Mouse (Mus musculus): Measurements from ENCODE around the gene Qrich1. TPM values are rescaled to one million over a fixed set of nuclear protein-coding genes. Genes with fewer than 3 reads are reported as not detected.

Qrich1 gene
- polyA plus RNA-seq, 1 experiment from 2014 or later = 168 TPM

DNA sequence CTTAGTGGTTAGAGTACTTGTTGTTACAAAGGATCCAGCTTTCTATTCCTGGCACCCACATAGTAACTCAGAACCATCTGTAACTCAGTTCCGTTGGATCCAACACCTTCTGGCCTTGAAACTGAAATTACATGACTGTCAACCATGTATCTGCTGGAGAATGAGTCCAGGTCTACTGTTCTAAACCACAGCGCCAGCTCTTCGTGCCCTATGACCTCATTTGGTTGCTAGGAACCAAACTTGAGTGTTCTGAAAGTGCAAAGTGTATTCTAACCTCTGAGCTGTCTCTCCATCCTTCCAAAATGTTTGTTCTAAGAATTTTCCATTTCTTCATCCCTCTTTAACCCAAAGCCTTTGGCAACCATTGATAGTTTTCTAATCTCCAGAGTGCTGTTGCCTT, 29.4 kb downstream of the Qrich1 start:
- DNase-seq (ENCODE audit: low spot score) = no peak
- no peaks in the 10 kb centered on the region for H3K27me3 ChIP-seq (replicated peaks; ENCODE audit: low read depth, poor library complexity, severe bottlenecking)
- H3K36me3 ChIP-seq (replicated peaks) = peaks cover 99% of the 10 kb centered on the region
- H3K9me3 ChIP-seq = no peaks in the 10 kb centered on the region
- no peaks in the 10 kb centered on the region for H3K4me1 ChIP-seq
- WGBS = 95% methylated on average over 3 of the region's 3 CpGs
- no peak overlapping the region for H3K4me3 ChIP-seq
- H3K27ac ChIP-seq (replicated peaks) = no peak overlapping the region

GRCm38 (mm10) chr9:108546875-108547274, 30.3 kb downstream of the Qrich1 start:
- peaks cover 99% of the 10 kb centered on the region for H3K36me3 ChIP-seq (replicated peaks)

GRCm38 (mm10) chr9:108559169-108559568, 42.6 kb downstream of the Qrich1 start:
- Histone ChIP-seq H3K27me3 (replicated peaks; ENCODE audit: low read depth, poor library complexity, severe bottlenecking) (no peaks in the 10 kb centered on the region), H3K4me3 (no peak overlapping the region), H3K27ac (replicated peaks) (no peak overlapping the region), H3K9me3 (no peaks in the 10 kb centered on the region), H3K36me3 (replicated peaks) (peaks cover 86% of the 10 kb centered on the region), H3K4me1 (peaks cover 16% of the 10 kb centered on the region)
- 92% methylated on average over 4 of the region's 4 CpGs for WGBS
- no peak for DNase-seq (ENCODE audit: low spot score)

More at GRCm38 (mm10) chr9:108546875-108547274, 30.3 kb downstream of the Qrich1 start:
- WGBS = 94% methylated on average over 1 of the region's 1 CpGs
- Histone ChIP-seq H3K27ac (replicated peaks) (no peak overlapping the region), H3K4me3 (no peak overlapping the region), H3K4me1 (no peaks in the 10 kb centered on the region), H3K9me3 (no peaks in the 10 kb centered on the region), H3K27me3 (replicated peaks; ENCODE audit: low read depth, poor library complexity, severe bottlenecking) (no peaks in the 10 kb centered on the region)
- DNase-seq (ENCODE audit: low spot score) = no peak

GRCm38 (mm10) chr9:108560227-108560841, 43.7 kb downstream of the Qrich1 start, which contains the start of gene Impdh2:
TSS of gene Impdh2 (plus strand) at chr9:108560286.
- peak within 1 kb of the TSS; percentile 80 for H3K27ac ChIP-seq (replicated peaks)
- no peaks in the 10 kb centered on the region for H3K9me3 ChIP-seq
- peaks cover 86% of the 10 kb centered on the region for H3K36me3 ChIP-seq (replicated peaks)
- DNase-seq (ENCODE audit: low spot score) = peak; percentile 96
- under 1% methylated on average over 53 of the region's 53 CpGs for WGBS
- peak within 1 kb of the TSS; percentile 60 for H3K4me3 ChIP-seq
- peaks cover 16% of the 10 kb centered on the region for H3K4me1 ChIP-seq
- H3K27me3 ChIP-seq (replicated peaks; ENCODE audit: low read depth, poor library complexity, severe bottlenecking) = no peaks in the 10 kb centered on the region

GRCm38 (mm10) chr9:108563671-108564070, 47.1 kb downstream of the Qrich1 start:
- peaks cover 46% of the 10 kb centered on the region for H3K4me1 ChIP-seq
- H3K4me3 ChIP-seq = peak overlapping the region; percentile 11; the same call in 1 of the 2 replicates
- H3K27ac ChIP-seq (replicated peaks) = no peak overlapping the region
- peaks cover 63% of the 10 kb centered on the region for H3K36me3 ChIP-seq (replicated peaks)
- 92% methylated on average over 8 of the region's 8 CpGs for WGBS
- no peak for DNase-seq (ENCODE audit: low spot score)
- H3K27me3 ChIP-seq (replicated peaks; ENCODE audit: low read depth, poor library complexity, severe bottlenecking) = no peaks in the 10 kb centered on the region
- H3K9me3 ChIP-seq = no peaks in the 10 kb centered on the region

GRCm38 (mm10) chr9:108564131-108564530, 47.5 kb downstream of the Qrich1 start:
- H3K9me3 ChIP-seq = no peaks in the 10 kb centered on the region
- H3K27me3 ChIP-seq (replicated peaks; ENCODE audit: low read depth, poor library complexity, severe bottlenecking) = no peaks in the 10 kb centered on the region
- DNase-seq (ENCODE audit: low spot score) = no peak
- H3K27ac ChIP-seq (replicated peaks) = no peak overlapping the region
- H3K4me3 ChIP-seq = peak overlapping the region; percentile 11; the same call in 1 of the 2 replicates
- H3K4me1 ChIP-seq = peaks cover 51% of the 10 kb centered on the region
- H3K36me3 ChIP-seq (replicated peaks) = peaks cover 59% of the 10 kb centered on the region
- 88% methylated on average over 7 of the region's 7 CpGs for WGBS

- 12% methylated on average over 35 of the region's 35 CpGs for WGBS
- Histone ChIP-seq H3K9me3 (no peaks in the 10 kb centered on the region), H3K4me1 (peaks cover 64% of the 10 kb centered on the region), H3K36me3 (replicated peaks) (peaks cover 61% of the 10 kb centered on the region), H3K4me3 (peak overlapping the region; percentile 69), H3K27me3 (replicated peaks; ENCODE audit: low read depth, poor library complexity, severe bottlenecking) (no peaks in the 10 kb centered on the region), H3K27ac (replicated peaks) (peak overlapping the region; percentile 91)
- DNase-seq (ENCODE audit: low spot score) = peak; percentile 11
These were observed 49.5 kb downstream of the Qrich1 start for GRCm38 (mm10) chr9:108565881-108566814.

DNA sequence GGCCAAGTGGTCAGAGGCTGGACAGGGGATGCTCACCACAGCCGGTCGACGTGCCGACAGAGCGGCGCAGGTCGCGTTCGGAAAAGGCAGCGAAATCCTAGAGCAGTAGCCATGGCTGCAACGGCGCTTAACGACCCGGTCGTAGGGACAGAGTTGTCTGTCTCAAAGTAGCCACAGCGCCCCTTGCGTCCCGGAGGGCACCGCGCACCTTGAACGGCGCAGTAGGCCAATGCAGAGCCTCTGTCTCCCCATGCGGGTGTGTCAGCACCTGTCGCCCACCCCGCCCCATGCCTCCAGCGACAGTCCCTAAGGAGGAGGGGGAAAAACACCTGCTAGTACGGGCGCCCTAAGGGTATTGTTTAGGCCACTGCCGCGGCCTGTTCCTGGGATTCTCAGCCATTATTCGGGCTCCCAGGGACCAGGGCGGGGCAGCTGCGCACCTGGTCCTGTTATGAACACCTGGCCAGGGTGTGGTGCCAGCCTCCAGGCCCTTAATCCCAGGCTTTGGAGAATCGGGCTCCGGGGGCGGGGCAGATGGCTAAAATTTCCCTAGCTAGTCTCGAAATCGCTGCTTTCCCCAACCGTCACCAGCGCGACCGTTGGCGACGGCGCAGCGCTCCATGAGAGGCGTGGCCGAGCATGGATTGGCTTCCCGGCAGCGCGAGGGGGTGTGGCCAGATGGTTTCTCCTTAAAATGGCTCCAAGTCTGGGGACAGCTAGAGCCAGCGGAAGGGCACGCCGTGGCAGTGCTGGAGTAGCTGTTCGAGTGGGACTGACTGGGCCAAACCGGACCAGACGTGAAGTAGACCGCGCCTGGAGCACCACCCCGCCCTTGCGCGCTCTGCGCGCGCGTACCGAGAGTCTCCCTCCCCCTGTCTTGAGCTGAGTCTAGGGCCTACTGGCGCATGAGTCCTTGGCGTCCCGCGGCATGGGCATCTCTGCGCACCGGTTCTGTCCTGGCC, 50.5 kb downstream of the Qrich1 start, which contains the start of gene Ndufaf3:
Gene Ndufaf3 (minus strand): TSS at position 620 of the 962 bp plus-strand sequence.
- DNase-seq (ENCODE audit: low spot score) = peak; percentile 95
- H3K4me1 ChIP-seq = peaks cover 57% of the 10 kb centered on the region

GRCm38 (mm10) chr9:108567931-108568419, 51.4 kb downstream of the Qrich1 start:
- 3% methylated on average over 18 of the region's 18 CpGs for WGBS
- H3K4me3 ChIP-seq = peak overlapping the region; percentile 69
- peaks cover 61% of the 10 kb centered on the region for H3K36me3 ChIP-seq (replicated peaks)
- H3K27me3 ChIP-seq (replicated peaks; ENCODE audit: low read depth, poor library complexity, severe bottlenecking) = no peaks in the 10 kb centered on the region
- H3K4me1 ChIP-seq = peaks cover 56% of the 10 kb centered on the region
- no peaks in the 10 kb centered on the region for H3K9me3 ChIP-seq
- peak overlapping the region; percentile 91 for H3K27ac ChIP-seq (replicated peaks)
- peak; percentile 50 for DNase-seq (ENCODE audit: low spot score)

More for the DNA sequence above, 50.5 kb downstream of the Qrich1 start, which contains the start of gene Ndufaf3:
- peak within 1 kb of the TSS; percentile 91 for H3K27ac ChIP-seq (replicated peaks)
- no peaks in the 10 kb centered on the region for H3K27me3 ChIP-seq (replicated peaks; ENCODE audit: low read depth, poor library complexity, severe bottlenecking)
- H3K9me3 ChIP-seq = no peaks in the 10 kb centered on the region
- H3K4me3 ChIP-seq = peak within 1 kb of the TSS; percentile 69
- WGBS = under 1% methylated on average over 73 of the region's 73 CpGs
- peaks cover 61% of the 10 kb centered on the region for H3K36me3 ChIP-seq (replicated peaks)

DNA sequence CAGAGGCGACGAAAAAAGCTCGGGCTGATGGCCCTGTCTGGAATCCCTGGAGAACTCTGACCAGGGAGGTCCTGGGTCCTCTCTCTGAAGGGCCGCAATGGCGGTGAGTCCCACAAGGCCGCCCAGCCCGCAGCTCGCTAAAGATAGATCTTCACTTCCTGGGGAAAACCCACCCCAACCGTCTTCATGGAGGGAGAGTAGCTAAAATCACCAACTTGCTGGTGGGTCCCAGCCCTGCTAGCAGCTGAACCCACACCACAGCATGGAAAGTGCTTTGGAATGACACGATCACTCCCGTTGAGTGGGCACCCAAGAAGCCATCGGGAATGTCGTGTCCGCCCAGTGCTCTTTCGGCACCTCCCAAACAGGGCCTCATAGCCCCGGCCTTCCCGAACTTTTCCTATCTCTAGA, 51.9 kb downstream of the Qrich1 start:
- no peak for DNase-seq (ENCODE audit: low spot score)
- Histone ChIP-seq H3K4me3 (peak overlapping the region; percentile 69), H3K9me3 (no peaks in the 10 kb centered on the region), H3K27me3 (replicated peaks; ENCODE audit: low read depth, poor library complexity, severe bottlenecking) (no peaks in the 10 kb centered on the region), H3K27ac (replicated peaks) (peak overlapping the region; percentile 91; the same call in 1 of the 2 replicates), H3K4me1 (peaks cover 59% of the 10 kb centered on the region), H3K36me3 (replicated peaks) (peaks cover 61% of the 10 kb centered on the region)
- WGBS = 76% methylated on average over 17 of the region's 17 CpGs

GRCm38 (mm10) chr9:108569381-108570206, 53.0 kb downstream of the Qrich1 start, which contains the start of gene Dalrd3:
TSS of gene Dalrd3 (plus strand) at chr9:108569886.
- no peaks in the 10 kb centered on the region for H3K27me3 ChIP-seq (replicated peaks; ENCODE audit: low read depth, poor library complexity, severe bottlenecking)
- 6% methylated on average over 42 of the region's 42 CpGs for WGBS
- H3K36me3 ChIP-seq (replicated peaks) = peaks cover 61% of the 10 kb centered on the region
- peak within 1 kb of the TSS; percentile 69 for H3K4me3 ChIP-seq
- DNase-seq (ENCODE audit: low spot score) = peak; percentile 96
- no peaks in the 10 kb centered on the region for H3K9me3 ChIP-seq
- H3K4me1 ChIP-seq = peaks cover 69% of the 10 kb centered on the region
- peak within 1 kb of the TSS; percentile 91 for H3K27ac ChIP-seq (replicated peaks)

All from embryonic facial prominence, embryonic 10.5 days (tissue).